Mouse (Mus musculus) olfactory bulb, adult 2 months (tissue): Measurements from ENCODE around the gene Ctnnb1.

Experiments
- CTCF ChIP-seq: fragments of 200-500 bp; IDR thresholded peaks from 2 replicates; pipeline ENCODE4 v1.5.1; 2012; ENCODE audit warnings: low read depth, mild to moderate bottlenecking, low read length, moderate library complexity; ENCODE audit not compliant: insufficient read depth
- POLR2A ChIP-seq: fragments of 200-500 bp; IDR thresholded peaks from 2 replicates; pipeline ENCODE4 v1.6.1; 2012; ENCODE audit warnings: mild to moderate bottlenecking, low read depth, low read length, moderate library complexity; ENCODE audit not compliant: insufficient read depth

DNA sequence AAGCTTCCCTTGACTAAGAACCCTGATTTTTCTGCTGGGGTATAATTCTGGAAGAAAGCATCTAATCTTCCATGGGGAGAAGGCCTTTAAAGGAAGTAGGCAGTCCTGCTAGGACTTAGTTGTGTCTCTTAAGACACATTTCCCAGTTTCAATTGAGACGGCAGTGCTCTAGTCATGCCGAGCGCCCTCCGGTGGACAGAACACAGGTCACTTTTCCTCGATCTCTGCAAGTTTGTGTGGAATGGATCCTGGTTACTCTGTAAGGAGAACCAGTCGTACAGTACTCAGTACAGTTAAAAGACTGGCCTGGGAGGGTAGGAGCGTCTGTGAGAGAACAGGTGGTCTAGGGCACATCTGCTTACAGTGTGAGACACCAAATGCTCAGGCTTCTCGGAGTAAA lies 7.3 kb downstream of the Ctnnb1 start:
- peak; percentile 58; the same call in 1 of the 2 replicates for TF ChIP-seq CTCF
- TF ChIP-seq POLR2A = no peak
